Mouse (Mus musculus): Measurements from ENCODE around the gene Tgds.

DNA sequence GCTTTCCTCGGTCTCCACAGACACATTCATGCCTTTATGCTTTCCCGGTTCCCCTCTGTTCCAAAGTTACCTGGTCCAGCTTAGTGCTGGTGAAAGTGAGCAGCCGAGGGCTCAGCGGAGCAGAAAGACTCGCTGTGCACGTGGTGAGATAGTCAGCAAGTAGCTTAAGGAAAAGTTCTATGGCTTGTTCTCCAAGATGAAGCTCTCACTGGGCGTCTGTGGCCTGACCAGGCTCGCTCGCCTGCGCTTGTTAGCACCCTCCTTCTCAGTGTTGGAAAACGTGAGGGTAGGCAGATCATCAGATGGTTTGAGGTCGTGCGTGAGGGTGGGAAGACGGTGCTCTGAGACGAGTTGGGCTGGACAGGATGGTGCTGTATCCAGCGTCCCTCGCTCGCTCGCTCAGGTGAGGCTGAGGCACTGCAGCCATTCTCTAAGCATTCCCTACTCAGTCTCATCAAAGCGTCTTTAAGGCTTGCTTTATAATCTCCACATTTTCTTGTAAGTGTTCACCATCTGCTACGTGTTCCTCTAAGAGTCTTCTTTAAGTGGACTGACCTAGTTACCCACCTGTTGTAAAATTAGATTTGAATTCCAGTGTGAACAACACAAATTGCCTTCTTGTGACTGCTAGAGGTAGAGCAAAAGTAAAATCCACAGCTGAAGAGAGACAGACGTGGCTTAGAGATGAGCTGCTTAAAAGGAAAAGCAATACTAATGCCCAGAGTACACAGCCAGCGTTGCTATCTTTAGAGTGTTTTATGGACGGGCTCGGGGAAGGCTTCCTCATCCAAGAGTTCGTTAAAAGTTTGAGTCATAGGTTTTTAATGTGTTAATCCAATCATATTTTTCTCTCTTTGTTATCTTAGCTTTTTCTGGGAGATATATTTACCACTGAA lies 18.3 kb upstream of the Tgds start:
- TF ChIP-seq CTCF (IDR thresholded peaks at IDR 0.05; ENCODE audit: low read depth, low read length) (no peak), POLR2A (IDR thresholded peaks at IDR 0.05; ENCODE audit: insufficient read depth, low read length) (no peak)
